Mouse (Mus musculus): ENCODE data around the gene Mpst.

The Mpst gene

DNA sequence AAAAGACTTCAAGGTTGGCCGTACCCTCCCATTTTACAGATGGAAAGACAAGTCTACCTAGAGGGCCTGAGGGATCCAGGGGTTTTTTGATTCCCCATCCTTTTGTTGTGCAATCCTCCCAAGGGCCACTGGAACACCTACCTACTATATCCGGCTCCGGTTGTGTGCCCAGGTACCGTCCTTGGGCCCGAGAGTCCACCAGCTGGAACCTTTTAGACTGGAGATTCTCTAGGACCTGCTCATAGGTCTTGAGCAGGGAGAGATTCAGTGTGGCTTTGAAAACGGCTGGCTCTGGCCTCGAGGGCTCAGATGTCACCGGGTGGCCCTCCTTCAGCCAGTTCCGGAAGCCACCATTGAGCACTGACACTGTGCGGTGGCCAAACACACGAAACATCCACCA, 1.1 kb upstream of the Mpst start:
- DNase-seq: no peak

- DNase-seq: peak; percentile 85
Measured at GRCm38 (mm10) chr15:78405517-78406211, 552 bp upstream of the Mpst start, which contains the start of gene Tst. Gene Tst, minus strand, starts transcription at chr15:78405907.

DNA sequence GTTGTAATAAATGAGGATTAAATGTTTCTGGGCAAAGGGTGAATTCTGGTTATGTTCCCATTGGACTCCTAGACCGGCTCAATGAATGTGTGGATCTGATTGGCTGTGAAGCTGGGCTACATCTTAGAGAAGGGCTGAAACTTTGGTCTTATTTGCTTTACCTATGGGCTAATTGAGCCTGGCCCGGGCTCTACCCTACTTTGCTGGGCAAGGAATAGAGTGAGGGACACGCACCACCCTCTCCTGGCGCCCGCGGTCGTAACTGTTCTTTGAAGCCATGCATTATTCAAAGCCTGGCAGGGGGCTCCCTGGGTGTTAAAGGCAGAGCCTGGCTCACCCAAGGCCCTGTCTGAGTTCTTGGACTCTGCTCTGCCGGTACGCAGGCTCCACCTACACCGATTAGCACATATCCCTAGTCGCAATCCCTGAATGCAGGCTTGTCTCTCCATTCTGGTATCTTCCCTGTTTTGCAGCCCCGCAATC, 3.4 kb downstream of the Mpst start:
- DNase-seq: no peak

GRCm38 (mm10) chr15:78413083-78413718, 7.0 kb downstream of the Mpst start:
- DNase-seq: no peak

DNA sequence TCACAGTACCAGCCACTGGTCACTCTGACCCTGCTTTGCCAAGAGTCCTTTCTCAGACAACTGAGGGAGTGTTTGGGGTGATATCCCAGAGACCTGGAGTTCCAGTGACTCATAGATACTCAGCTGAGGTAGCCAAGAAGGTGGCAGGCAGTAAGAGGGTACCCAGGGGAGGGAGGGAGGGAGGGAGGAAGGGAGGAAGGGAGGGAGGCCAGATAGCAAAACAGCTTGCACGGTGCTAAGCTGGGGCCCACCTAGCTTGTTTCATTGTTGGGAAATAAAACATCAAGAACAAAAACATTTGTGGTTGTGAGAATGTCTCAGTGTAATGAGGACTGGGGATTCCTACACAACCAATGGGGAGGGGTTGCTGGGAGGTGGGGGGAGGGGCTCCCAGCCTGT, 7.5 kb downstream of the Mpst start:
- no peak for DNase-seq

DNA sequence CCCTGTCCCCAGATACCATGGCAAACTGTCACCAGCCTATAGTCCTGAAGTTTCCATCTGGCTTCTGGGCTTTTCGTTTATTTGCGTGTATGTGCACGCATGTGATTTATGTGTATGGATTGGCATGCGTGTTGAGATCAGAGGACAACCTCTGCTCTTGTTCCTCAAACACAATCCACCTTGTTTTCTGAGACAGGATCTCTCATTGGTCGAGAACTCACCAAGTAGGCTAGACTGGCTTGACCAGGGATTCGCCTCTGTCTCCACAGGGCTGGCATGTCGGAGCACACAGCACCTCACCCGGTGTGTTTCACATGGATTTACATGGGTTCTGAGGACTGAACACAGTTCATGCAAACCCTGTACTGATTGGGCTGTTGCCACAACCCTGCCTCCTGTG, 7.9 kb downstream of the Mpst start:
- no peak for DNase-seq

DNA sequence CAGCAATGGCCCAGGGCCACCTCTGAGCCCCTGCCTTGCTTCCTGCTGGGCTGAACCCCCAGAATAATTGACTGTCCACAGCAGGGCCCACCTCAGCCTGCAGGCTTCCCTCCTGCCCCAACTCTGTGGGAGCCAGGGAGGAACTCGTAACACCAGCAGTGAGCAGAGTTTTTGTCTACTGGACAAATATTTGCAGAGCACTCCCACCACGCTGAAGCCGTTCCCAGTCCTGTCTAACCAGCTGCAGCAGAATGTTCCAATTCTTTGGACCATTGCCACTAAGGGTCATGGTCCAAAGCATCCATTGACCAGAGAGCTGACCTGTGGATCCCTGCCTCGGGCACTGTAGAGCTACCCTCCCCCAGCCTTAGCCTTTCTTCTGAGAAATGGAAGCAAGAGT, 10.7 kb downstream of the Mpst start:
- no peak for DNase-seq

GRCm38 (mm10) chr15:78420395-78420794, 14.2 kb downstream of the Mpst start:
- no peak for DNase-seq

- DNase-seq: peak; percentile 81
Measured at GRCm38 (mm10) chr15:78422046-78422956, 16.1 kb downstream of the Mpst start.

DNA sequence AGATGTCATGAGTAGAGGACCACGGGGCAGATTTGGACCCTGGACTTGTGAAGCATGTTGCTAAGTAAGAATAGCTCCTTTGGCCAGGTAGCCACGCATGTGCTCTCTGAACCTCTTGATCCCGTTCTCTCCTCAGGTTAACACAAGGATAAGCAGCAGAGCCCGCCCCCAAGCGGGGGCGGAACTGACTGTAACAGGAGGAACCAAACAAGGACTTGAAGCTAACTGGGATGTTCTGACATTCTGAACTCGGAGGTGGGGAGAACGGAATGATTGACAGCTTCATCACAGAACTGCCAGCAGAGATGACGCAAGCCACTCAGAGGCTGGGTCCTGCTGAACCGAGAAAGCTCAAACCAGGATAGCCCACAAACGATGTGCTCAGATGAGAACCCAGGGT, 18.3 kb downstream of the Mpst start:
- no peak for DNase-seq

- DNase-seq: no peak
Measured at GRCm38 (mm10) chr15:78425230-78425629, 19.0 kb downstream of the Mpst start.

DNA sequence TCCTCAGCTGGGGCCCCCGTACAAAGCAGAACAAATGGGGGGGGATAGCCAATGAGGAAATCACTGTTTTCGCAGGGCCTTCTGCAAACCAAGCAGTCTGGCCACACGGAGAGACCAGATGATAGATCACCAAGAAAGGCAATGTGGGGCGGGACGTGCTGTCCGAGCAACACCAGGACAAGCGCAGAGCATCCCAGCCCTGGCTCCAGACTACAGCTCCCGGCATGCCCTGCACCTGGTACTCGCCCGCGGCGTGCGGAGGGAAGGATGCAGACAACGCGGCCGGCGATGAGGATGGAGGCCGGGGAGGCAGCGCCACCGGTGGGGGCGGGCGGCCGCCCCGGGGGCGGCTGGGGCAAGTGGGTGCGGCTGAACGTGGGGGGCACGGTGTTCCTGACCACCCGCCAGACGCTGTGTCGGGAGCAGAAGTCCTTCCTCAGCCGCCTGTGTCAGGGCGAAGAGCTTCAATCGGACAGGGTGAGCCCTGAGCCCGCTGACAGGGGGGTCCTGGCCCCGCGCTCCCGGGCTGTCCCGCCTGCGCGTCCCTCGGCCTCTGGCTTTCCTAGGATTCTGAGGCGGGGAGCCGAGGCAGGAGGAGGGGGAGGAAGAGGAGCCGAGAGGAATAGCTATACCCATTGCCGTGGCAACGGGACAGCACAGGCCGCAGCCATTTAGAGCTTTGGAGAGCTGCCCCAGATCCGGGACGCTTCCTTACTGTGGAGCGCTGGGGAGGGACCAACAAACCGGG, 22.3 kb downstream of the Mpst start, which contains the start of gene Kctd17:
Gene Kctd17 (plus strand): TSS at position 174 of the 748 bp plus-strand sequence.
- peak; percentile 87 for DNase-seq

DNA sequence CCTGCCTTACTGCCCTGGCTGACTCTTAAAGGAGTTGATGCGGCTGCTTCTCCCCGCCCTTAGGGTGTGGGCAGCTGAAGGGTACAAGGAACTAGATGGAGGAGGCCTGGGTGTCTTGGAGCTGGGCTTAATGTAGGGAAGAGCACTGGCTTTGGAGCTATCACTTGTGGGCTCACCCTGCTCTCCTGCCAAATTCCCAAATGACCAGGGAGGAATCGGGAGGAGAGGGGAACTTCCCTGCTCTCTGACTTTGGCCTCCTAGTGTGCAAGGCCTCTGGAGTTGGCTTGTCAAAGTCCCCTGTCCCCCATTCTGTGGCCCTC, 22.9 kb downstream of the Mpst start:
- no peak for DNase-seq

- no peak for DNase-seq
Measured at GRCm38 (mm10) chr15:78429871-78430622, 23.8 kb downstream of the Mpst start.

DNA sequence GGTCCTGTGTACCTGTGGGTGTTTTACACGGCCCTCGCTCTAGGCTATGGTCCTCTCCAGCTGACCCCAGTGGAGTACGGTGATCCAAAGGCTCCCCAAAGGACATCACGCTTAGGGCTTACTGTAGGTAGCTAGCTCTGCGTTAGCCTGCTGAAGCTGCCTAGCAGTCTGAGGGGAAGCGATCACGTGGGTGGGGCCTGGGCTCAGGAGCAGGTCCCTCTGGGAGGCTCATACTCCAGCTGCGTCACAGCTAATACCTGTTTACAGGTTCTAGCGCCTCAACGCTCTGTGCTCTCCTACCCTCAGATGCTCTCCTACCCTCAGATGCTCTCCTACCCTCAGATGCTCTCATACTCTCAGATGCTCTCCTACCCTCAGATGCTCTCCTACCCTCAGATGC, 24.7 kb downstream of the Mpst start:
- DNase-seq: no peak

- DNase-seq: no peak
Measured at GRCm38 (mm10) chr15:78431541-78432121, 25.4 kb downstream of the Mpst start.

- no peak for DNase-seq
Measured at GRCm38 (mm10) chr15:78434896-78435520, 28.8 kb downstream of the Mpst start.

GRCm38 (mm10) chr15:78435681-78436080, 29.5 kb downstream of the Mpst start:
- DNase-seq: no peak

DNA sequence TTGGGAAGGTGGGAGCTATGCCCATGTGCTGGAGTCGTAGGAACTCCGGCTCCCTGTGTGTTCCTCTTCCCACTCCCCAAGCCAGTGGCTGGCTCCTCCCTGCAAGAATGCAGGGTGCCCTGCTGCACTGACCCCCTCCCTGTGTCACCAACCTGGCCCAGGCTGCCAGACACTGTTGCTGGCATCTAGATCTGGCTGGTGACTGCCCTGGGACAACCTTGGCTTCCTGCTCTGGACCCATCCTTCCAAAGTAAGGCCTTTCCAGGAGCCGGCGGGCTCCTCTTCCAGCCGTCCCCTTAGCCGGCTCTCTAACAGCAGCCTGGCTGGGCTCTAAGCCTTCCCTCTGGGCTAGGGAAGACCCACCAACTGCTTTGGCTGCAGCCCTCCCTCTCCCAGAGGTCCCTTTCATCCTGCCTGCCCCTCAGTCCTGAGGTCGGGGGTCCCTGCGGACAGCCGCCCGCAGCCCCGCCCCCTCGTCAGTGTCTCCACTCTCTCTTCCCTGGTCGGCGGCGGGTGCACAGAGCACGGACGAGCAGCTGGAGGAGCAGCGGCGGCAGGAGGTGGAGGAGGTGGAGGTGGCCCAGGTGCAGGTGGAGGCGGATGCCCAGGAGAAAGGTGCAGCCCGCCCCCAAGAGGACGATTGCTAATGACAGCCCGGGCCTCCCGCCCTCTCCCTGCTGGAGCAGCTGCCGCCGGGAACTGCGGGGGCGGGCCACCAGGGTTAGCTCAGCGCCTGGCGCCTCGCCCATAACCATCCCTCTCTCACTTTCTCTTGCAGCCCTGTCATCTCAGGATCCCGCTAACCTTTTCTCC, 30.4 kb downstream of the Mpst start:
- DNase-seq: peak; percentile 87
